Mouse (Mus musculus): ENCODE data around the gene 4930404H24Rik. TPM values are rescaled to one million over a fixed set of nuclear protein-coding genes. Genes with fewer than 3 reads are reported as not detected.

The 4930404H24Rik gene
- total RNA-seq, 2 experiments from 2014 or later, result not detected

DNA sequence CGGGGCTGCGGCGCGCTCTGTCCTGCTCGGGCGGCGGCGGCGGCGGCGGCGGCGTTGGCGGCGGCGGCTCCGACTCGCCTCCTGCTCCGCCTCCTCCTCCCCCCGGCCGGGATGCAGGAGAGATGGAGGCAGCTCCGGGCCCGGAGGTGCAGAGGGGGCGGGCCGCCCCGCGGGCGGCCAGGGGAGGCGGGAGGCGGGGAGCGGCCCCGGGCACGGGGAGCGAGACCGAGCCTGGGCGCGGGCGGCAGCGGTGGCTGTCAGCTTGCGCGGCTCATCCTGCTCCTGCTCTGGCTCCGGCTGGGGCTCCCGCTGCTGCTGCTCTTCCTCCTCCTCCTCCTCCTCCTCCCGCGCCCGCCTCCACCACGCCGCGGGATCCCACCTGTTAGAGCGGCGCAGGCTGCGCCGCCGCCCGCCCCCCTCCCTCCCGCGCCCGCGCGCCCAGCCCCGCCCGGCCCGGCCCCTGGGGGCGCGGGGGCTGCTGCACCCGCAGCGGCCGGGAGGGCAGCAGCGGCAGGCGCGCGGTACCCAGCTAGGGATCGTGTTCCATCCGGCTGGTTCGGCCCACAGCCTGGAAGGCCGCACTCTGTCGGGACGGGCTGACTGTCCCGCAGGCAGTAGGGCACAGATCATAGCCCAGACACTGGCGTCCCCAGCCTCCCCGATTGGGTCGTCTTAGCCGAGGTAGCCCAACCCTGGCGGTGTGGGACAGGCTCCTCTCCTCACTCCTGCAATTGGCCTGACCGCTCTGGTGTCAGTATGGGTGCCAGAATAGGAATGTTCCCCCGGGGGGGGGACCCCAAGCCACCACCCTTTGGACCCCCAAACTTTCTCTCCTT lies 37.6 kb downstream of the 4930404H24Rik start, which contains the start of gene Nol4l:
TSS of gene Nol4l (minus strand) at position 41 of the 836 bp plus-strand sequence.
- DNase-seq (ENCODE audit: low spot score in 2 of 2), result no peak

DNA sequence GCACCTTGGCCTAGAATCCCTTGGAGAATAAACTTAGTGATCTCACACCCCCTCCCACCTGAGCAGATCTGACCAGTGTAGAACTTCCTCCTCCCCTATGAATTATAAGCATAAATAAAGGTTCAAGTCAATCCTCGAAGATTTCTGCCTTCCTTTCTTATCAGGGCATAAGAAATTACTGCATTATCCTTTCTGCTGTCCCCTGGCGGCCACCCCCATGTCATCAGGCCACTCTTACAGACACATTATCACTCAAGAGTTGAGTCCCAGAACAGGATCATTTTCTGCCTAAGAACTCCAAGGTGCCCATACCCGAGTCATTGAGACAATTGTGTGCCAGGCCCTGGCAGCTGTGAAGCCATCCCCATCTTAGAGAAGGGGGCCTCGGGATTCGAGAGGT lies 38.4 kb downstream of the 4930404H24Rik start:
- no peak for DNase-seq (ENCODE audit: low spot score in 2 of 2)

- no peak for DNase-seq (ENCODE audit: low spot score in 2 of 2)
Measured at GRCm38 (mm10) chr2:153533981-153534380, 41.4 kb downstream of the 4930404H24Rik start.

DNA sequence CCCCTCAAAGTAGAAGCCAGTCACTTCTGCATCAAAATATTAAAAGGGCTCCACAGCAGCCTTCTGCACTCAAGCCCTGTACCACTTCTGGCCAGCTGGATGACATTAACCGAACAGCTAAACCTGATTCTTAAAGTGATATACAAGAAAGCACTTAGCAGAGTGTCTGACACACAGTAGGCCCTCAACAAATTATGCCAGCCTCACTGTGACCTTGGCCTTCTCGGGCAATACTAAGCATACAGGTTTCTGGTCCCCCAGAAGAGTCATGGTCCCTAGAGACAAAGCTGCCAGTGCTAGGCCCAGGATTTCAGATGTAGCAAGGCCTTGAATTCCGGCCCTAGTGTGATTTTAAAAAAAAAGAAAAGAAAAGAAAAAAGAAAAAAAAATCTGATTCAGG lies 46.3 kb downstream of the 4930404H24Rik start:
- no peak for DNase-seq (ENCODE audit: low spot score in 2 of 2)

- DNase-seq (ENCODE audit: low spot score in 2 of 2), result no peak
Measured at GRCm38 (mm10) chr2:153542936-153543668, 50.5 kb downstream of the 4930404H24Rik start.

Other genes with a start within 250 kb of the 4930404H24Rik start
- 10 to 100 TPM; 63.5 to 69.2 TPM for gene Kif3b, start 201.4 kb upstream of the 4930404H24Rik start, total RNA-seq (2021)
- gene Asxl1, start 147.0 kb upstream of the 4930404H24Rik start, total RNA-seq (2021), result 10 to 100 TPM; 34.6 to 34.7 TPM
- gene Nol4l, start 37.2 kb downstream of the 4930404H24Rik start, total RNA-seq (2021), result 10 to 100 TPM; 55.6 to 60.1 TPM
- 10 to 100 TPM; 25.3 to 27.8 TPM for gene Commd7, start 140.0 kb downstream of the 4930404H24Rik start, total RNA-seq (2021)
- gene Dnmt3b, start 156.7 kb downstream of the 4930404H24Rik start, total RNA-seq (2021), result 1 to 10 TPM; 2.1 TPM
- gene Dnmt3c, start 203.9 kb downstream of the 4930404H24Rik start, total RNA-seq (2021), result under 1 TPM in 1 of 2 experiments, not detected in 1; 0.14 TPM
- 100 to 1,000 TPM; 137 to 140 TPM for gene Mapre1, start 248.5 kb downstream of the 4930404H24Rik start, total RNA-seq (2021)

Measured in layer of hippocampus, postnatal 14 days (tissue).